Mouse (Mus musculus): Measurements from ENCODE around the gene Ubald1.

Ubald1 gene

GRCm38 (mm10) chr16:4899711-4900110 is 19.6 kb upstream of the Ubald1 start:
- no peak for DNase-seq (ENCODE audit: low read depth, low spot score)

- no peak for DNase-seq (ENCODE audit: low read depth, low spot score)
These were observed 18.8 kb upstream of the Ubald1 start for GRCm38 (mm10) chr16:4898881-4899280.

GRCm38 (mm10) chr16:4897146-4897730 is 17.1 kb upstream of the Ubald1 start:
- no peak for DNase-seq (ENCODE audit: low read depth, low spot score)

- no peak for DNase-seq (ENCODE audit: low read depth, low spot score)
These were observed 16.3 kb upstream of the Ubald1 start for GRCm38 (mm10) chr16:4896249-4897027.

- no peak for DNase-seq (ENCODE audit: low read depth, low spot score)
These were observed 14.2 kb upstream of the Ubald1 start for GRCm38 (mm10) chr16:4894201-4894908.

GRCm38 (mm10) chr16:4892171-4892570 is 12.1 kb upstream of the Ubald1 start:
- DNase-seq (ENCODE audit: low read depth, low spot score), result no peak

- DNase-seq (ENCODE audit: low read depth, low spot score), result no peak
These were observed 10.1 kb upstream of the Ubald1 start for GRCm38 (mm10) chr16:4890201-4890709.

GRCm38 (mm10) chr16:4886690-4887020 is 6.5 kb upstream of the Ubald1 start:
- DNase-seq (ENCODE audit: low read depth, low spot score), result peak; percentile 44

- DNase-seq (ENCODE audit: low read depth, low spot score), result peak; percentile 93
These were observed 5.9 kb upstream of the Ubald1 start, which contains the start of gene Mgrn1 for GRCm38 (mm10) chr16:4885760-4886689. Mgrn1 (plus strand) TSS chr16:4886249.

- no peak for DNase-seq (ENCODE audit: low read depth, low spot score)
These were observed 4.8 kb upstream of the Ubald1 start for GRCm38 (mm10) chr16:4884930-4885329.

- no peak for DNase-seq (ENCODE audit: low read depth, low spot score)
These were observed 1.6 kb upstream of the Ubald1 start for GRCm38 (mm10) chr16:4881400-4882351.

- peak; percentile 88 for DNase-seq (ENCODE audit: low read depth, low spot score)
These were observed 399 bp downstream of the Ubald1 start for GRCm38 (mm10) chr16:4879708-4880124.

GRCm38 (mm10) chr16:4879101-4879707 is 911 bp downstream of the Ubald1 start:
- DNase-seq (ENCODE audit: low read depth, low spot score), result peak; percentile 53

GRCm38 (mm10) chr16:4878192-4878885 is 1.8 kb downstream of the Ubald1 start:
- peak; percentile 61 for DNase-seq (ENCODE audit: low read depth, low spot score)

- no peak for DNase-seq (ENCODE audit: low read depth, low spot score)
These were observed 2.4 kb downstream of the Ubald1 start for GRCm38 (mm10) chr16:4877701-4878100.

- no peak for DNase-seq (ENCODE audit: low read depth, low spot score)
These were observed 2.9 kb downstream of the Ubald1 start for GRCm38 (mm10) chr16:4877195-4877594.

GRCm38 (mm10) chr16:4876033-4876680 is 4.0 kb downstream of the Ubald1 start:
- DNase-seq (ENCODE audit: low read depth, low spot score), result no peak

GRCm38 (mm10) chr16:4875198-4876032 is 4.7 kb downstream of the Ubald1 start:
- no peak for DNase-seq (ENCODE audit: low read depth, low spot score)
